Mouse (Mus musculus) thymus, postnatal 0 days (tissue): ENCODE data around the gene 1700080E11Rik. TPM values are rescaled to one million over a fixed set of nuclear protein-coding genes. Genes with fewer than 3 reads are reported as not detected.
"Not testable (repeated sequence)": the region's sequence is repeated elsewhere in the genome, so short reads cannot be mapped to it uniquely, and the experiment has no call there.

ENCODE experiments used
- DNase-seq: peaks from one replicate; pipeline ENCODE4 v3.0.0-alpha.2; 2015; ENCODE audit warnings: low spot score
- polyA plus RNA-seq: library from polyadenylated mRNA; unstranded; fragments of >200 nt; fragmentation: Nextera tagmentation; extraction: Ambion mirVana; gene quantifications from 2 replicates; pipeline ENCODE4 v1.2.1, GENCODE M21; 2015

Gene 1700080E11Rik
- polyA plus RNA-seq = not detected in 2 replicates

DNA sequence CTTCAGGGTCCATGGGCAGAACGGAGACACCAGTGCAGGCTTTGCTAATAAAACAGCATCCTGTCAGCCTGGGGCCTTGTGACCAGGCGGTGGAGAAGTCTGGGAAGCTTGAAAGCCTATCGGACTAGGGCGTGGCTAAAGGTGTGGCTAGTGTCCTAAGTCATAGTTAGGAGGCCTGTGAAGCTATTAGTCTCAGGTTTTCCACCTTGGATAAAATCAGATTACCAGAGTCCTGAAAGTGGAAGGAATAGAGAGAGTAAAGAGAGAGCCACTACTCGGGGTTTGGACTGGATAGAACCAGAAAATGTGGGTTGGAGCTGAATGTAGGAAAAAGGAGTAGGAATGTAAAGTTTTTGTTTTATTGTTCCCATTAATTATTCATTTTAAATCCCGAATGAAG lies at the start of gene 1700080E11Rik:
Gene 1700080E11Rik, minus strand, starts transcription at position 101 of the 400 bp plus-strand sequence.
- DNase-seq = no peak

GRCm38 (mm10) chr9:105186725-105187124 lies 41.8 kb upstream of the 1700080E11Rik start:
- DNase-seq = no peak

- DNase-seq = no peak
Measured at GRCm38 (mm10) chr9:105182392-105182791, 37.5 kb upstream of the 1700080E11Rik start.

GRCm38 (mm10) chr9:105139204-105139603 lies 5.7 kb downstream of the 1700080E11Rik start:
- no peak for DNase-seq

DNA sequence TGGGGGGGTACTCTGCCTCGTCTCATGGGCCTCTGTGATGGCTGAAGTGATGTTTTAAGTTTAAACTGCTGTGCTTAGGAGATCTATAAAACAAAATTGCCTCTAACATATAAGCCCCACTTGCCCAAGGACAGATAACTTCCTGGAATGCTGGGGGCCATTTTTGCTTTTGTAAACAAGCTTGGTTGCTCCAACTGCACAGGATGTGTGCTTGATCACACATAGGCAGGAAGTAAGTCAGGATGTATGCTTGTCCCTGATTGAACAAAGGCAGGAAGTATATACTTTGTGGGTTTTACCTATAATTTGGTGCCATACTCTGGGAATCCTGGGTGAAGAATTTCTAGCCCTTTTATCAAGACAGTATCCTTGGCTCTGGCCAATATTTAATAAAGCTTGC lies 8.5 kb downstream of the 1700080E11Rik start:
- peak; percentile 27 for DNase-seq

DNA sequence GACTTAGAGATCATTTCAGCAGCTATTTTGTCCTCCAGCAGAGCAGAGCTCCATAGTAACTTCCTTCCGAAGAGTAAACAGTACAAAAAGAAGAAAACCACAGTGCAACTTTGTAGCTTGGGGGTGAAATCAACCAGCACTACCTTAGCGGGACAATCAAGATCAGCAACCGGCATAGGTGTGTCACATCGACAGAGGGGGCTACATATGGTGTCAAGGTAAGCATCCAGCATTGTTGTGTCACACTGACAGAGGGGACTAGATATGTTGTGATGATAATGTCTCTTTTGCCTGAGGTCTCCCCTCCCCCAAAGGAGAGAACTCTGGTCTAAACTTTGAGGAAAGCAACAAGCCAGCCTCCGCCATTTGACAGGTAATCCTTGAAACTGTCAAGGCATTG lies 10.4 kb downstream of the 1700080E11Rik start:
- peak; percentile 30 for DNase-seq

DNA sequence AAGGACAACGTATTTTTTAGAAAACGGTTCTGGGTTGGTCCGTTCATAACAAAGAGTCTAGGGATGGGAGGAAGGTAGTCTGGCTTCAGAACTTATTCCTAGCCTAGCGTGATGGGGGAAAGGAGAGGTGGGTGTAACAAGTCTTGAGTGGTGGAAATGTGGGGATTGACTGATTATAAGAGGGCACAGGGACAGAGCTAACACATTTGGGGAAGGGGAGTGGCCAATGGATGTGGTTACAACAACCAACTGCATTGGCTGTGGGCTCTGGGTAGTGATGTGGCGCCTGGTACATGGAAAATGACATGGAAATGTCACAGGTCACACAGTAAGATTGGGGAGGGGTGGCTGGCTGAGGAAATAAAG lies 12.9 kb downstream of the 1700080E11Rik start:
- DNase-seq = no peak

DNA sequence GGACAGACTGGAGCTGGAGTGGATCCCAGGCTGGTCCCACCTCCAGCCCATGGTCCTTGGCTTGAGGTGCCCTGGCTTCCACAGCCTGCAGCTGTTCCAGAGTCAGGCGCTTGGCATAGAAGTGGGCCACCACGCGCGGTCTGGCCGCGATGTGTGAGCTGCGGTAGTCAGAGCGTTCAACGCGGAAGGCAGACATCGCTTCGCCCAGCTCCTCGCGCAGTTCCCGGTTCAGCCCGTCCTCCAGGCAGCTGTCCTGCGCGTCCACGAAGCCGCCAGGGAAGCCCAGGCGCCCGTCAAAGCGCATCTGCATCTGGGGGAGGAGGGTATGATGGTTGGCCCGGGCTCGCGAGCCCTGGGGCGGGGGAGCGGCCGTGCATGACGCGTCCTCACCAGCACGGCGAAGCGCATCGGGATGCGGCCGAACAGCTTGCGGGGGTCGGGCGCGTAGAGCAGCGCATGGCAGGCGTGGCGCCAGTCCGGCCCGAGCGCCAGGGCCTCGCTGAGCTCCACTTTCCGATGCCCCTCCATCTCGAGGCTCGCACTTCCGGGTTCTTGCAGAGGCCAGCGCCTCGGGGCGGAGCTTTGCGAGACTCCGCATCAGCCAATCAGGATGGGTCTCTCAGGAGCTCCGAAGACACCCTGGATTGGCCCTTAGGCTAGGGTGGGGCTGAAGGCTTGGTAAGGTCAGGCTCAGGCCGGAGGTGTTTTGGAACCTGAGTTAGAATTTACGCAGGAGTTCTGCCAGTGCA lies 13.5 kb downstream of the 1700080E11Rik start, which contains the start of gene Nudt16:
Gene Nudt16, minus strand, starts transcription at position 572 of the 749 bp plus-strand sequence.
- DNase-seq = peak; percentile 93

- DNase-seq = no peak
Measured at GRCm38 (mm10) chr9:105130331-105130730, 14.6 kb downstream of the 1700080E11Rik start.

DNA sequence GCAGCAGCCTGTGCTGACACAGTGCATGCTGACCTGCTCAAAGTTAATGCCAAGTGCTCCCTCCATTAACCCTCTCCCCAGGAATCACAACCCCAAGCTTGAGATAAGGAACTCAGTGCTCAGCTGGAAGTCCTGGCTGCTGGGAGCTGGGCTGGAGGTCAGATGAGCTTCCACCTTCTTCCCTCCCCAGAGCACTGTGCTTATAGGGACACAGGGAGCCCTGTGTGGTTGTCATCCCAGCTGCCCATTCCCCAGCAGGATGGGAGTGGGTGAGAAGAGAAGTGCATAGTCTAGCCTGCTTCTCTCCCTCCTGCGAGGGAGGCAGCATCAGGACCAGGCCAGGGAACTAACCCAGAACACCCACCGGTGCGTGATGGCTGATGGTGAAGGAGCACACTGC lies 19.7 kb downstream of the 1700080E11Rik start:
- DNase-seq = not testable (repeated sequence)

DNA sequence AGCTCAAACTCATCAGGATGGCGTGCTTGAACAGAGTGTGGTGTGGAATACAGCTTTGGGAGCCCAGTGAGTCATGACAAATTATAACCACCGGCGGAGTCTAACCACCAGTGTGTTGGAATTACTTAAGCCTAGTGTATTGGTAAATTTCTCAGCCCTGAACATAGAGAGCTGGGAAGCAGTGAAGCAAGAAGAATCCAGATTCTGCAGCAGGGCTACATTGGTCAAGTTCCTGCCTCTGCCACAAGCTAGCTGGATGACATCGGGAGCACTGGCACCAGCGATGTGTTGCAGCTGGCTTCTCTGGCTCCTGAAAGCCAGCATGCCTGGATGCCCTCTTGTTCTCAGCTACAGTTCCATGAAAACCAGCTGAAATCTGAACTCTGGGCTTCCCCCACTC lies 41.0 kb downstream of the 1700080E11Rik start:
- no peak for DNase-seq

DNA sequence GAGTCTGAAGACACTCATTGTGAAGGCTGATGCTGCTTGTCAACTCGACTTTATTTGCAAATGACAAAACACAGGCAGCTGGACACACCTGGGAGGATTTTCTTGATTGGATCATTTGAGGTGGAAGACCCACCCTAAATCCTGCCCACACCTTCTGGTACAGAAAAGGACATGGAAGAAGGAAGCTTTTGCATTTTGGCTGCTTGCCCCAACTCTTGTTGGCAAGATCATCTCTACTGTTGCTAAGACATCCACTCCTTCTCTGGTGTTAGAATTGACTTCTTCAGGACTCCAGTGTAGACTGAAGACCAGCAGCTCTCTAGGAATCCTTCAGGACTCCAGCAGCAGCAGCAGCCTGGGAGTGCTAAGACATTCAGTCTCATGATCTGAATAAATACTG lies 43.0 kb downstream of the 1700080E11Rik start:
- no peak for DNase-seq

DNA sequence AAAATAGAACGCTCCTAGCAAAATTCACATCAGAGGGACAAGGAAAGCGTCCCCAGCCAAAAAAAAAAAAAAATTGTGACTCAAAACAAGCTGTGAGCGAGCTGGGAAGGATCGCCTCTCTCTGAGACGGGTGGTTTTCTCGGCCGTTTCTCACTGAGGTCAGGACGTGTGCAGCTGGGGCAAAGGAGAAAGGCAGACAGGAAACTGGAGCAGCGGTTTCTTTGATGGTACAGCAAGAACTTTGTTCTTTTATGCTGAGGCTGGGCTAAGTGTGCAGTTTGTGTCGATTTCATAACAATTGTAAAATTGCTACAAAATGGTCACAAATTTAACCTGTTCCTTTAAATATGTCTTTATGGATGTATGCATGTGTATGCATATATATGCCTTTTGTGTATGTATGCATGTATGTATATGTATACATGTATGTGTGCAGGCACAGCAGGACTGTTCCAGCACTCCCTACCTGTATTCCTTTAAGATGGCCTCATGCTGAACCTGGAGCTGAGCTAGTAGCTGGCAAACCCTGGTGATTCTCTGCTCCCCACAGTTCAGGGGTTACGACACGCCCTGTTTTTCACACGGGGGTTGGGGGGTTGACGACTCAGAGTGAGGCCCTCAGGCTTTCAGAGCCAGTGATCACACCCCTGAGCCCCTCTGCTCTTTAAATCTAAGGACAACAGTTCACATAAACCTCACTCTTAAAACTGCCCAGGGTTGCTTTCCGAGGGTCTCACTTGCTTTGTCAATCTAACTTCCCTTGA lies 43.9 kb downstream of the 1700080E11Rik start:
- DNase-seq = peak; percentile 88

Other genes starting within 250 kb of the 1700080E11Rik start
- 141 and 144 TPM in 2 replicates for gene Mrpl3, start 91.9 kb downstream of the 1700080E11Rik start, polyA plus RNA-seq
- gene Nudt16, start 13.3 kb downstream of the 1700080E11Rik start, polyA plus RNA-seq = 54.5 and 57.7 TPM in 2 replicates